Mouse (Mus musculus): ENCODE results near the gene Pik3cd. TPM values are rescaled to one million over a fixed set of nuclear protein-coding genes. Genes with fewer than 3 reads are reported as not detected.
A peak's percentile ranks its signal among the peaks of the same experiment; 100 is the strongest.
"Not testable (repeated sequence)": the region's sequence is repeated elsewhere in the genome, so short reads cannot be mapped to it uniquely, and the experiment has no call there.

Gene Pik3cd
- total RNA-seq (2021) = 10 to 100 TPM; 28.6 to 30.4 TPM
- long read RNA-seq, partial matches to known transcripts = 1 of 6 reads
- long read RNA-seq, other reads (novel, unspliced or antisense) = 5 of 6 reads

- DNase-seq (ENCODE audit: low spot score in 2 of 2) = no peak
Measured at GRCm38 (mm10) chr4:149702210-149702979, at the start of gene Pik3cd. Gene Pik3cd, minus strand, starts transcription at chr4:149702571.

GRCm38 (mm10) chr4:149750671-149751070 is 48.3 kb upstream of the Pik3cd start:
- DNase-seq (ENCODE audit: low spot score in 2 of 2) = no peak

GRCm38 (mm10) chr4:149749663-149750015 is 47.3 kb upstream of the Pik3cd start:
- DNase-seq (ENCODE audit: low spot score in 2 of 2) = not testable (repeated sequence)

DNA sequence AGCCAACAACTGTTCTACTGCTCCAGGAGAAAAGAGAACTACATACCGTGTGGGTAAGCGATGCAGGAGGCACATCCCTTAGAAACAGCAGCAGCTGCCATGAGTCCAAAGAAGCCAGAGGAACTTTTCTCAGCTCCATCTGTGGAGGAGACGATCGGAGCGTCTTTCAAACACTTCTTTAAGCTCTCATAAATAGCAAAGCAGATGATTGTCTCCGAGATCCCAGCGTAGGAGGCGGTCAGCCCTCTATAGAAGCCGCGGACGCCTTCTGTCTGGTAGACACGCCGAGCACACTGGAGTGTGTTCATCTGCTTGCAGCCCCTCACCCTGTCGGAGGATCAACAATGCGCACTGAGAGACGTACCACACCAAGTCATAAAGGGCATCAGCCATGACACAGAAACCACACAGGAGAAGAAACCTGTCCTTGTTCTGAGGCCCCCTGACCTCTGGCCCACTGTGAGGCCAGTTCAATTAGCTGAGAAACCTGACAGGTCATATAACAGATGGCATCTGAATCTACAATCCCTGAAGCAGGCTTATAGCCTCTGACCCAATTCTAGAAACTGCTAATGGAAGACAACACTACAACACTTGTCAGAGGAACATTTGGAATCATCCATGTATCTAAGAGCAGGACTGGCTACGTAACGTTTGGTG is 46.8 kb upstream of the Pik3cd start:
- DNase-seq (ENCODE audit: low spot score in 2 of 2) = no peak

GRCm38 (mm10) chr4:149744119-149744518 is 41.7 kb upstream of the Pik3cd start:
- no peak for DNase-seq (ENCODE audit: low spot score in 2 of 2)

GRCm38 (mm10) chr4:149742011-149742530 is 39.7 kb upstream of the Pik3cd start:
- DNase-seq (ENCODE audit: low spot score in 2 of 2) = no peak

GRCm38 (mm10) chr4:149740301-149740700 is 37.9 kb upstream of the Pik3cd start:
- DNase-seq (ENCODE audit: low spot score in 2 of 2) = no peak

GRCm38 (mm10) chr4:149739478-149739877 is 37.1 kb upstream of the Pik3cd start:
- DNase-seq (ENCODE audit: low spot score in 2 of 2) = no peak

DNA sequence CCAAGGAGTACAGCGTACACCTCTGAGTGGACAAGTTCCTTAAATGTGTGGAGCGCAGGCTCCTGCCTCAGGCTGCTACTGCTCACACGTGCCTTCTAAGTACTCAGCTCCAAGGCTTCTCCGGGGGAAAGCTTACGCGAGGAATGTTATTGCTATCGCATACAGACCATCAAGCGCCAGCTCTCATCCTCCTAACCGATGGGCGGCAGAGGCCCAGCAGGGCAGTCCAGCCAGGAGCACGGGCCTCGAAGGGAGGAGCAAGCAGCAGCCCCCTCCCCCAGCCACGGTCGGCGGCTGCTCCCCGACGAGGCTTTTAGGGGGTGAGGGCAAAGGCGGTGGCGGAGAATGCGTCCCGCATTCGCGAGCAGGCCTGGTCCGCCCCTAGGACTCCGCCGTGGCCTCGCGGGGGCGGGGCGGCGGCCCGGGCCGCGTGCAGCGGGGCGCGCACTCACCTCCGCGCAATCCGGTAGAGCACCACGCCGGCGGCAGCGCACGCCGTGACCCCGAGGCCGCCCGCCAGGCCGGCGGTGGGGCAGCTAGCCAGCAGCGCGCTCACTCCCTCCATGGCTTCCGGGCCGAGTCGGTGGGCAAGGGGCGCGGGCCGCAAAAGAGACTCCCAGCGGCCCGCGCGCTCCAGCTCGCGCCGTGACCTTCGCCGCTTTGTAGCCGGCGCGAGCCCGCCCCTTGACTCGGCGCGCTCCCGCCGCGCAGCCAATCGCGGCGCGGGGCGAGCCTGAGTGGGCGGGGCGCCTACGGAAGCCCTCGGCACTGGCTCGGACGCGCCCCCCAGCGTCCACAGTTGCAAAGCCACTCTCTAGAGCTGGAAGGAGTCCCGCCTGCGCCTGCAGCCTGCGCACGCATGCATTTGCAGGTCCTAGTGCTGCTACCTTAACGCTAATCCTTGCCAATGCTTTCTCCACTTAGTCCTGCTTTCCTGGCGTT is 35.3 kb upstream of the Pik3cd start, which contains the start of gene Tmem201:
Gene Tmem201 (minus strand): TSS at position 662 of the 942 bp plus-strand sequence.
- peak; percentile 95 to 97 for DNase-seq (ENCODE audit: low spot score in 2 of 2)

GRCm38 (mm10) chr4:149736581-149736980 is 34.2 kb upstream of the Pik3cd start:
- DNase-seq (ENCODE audit: low spot score in 2 of 2) = peak; percentile 70 to 73

- DNase-seq (ENCODE audit: low spot score in 2 of 2) = no peak
Measured at GRCm38 (mm10) chr4:149735624-149736250, 33.4 kb upstream of the Pik3cd start.

- DNase-seq (ENCODE audit: low spot score in 2 of 2) = no peak
Measured at GRCm38 (mm10) chr4:149734730-149735475, 32.5 kb upstream of the Pik3cd start.

DNA sequence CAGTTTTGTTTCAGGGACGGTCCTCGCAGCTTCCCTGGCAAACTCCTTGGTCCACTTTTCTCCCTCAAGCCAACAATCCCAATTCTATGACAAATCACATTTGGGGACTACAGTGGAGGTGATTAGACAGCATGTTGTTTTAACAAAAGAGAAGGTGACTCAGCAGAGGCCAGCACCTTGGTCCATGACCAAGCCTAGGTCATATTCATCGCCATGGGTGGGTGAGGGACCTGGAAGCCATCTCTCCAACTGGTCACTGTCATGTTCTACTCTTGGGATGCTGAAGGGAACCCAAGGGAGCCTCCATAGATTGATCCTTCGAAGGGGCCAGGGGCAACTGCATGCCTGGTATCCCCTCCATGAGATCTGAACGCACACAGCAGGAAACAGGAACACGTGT is 31.9 kb upstream of the Pik3cd start:
- no peak for DNase-seq (ENCODE audit: low spot score in 2 of 2)

DNA sequence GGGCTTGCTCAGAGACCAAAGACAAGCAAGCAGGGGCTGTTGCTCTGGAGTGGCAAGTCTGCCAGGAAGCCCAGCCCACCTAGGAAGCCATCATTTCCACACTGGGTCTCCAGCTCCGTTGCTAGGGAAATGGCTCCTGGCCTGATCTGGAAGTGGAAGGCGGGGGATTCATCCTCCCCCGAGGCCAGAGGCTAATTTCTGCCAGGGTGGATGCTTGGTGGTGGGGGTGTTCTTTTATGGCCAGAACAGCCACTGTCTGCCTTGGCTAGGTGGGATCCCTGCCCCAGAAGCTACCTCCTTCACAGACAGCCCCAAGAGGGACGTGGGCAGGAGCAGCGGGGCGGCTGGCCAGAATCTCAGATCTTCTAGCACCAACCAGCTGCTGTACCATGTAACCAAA is 31.4 kb upstream of the Pik3cd start:
- DNase-seq (ENCODE audit: low spot score in 2 of 2) = no peak

- DNase-seq (ENCODE audit: low spot score in 2 of 2) = no peak
Measured at GRCm38 (mm10) chr4:149732800-149733199, 30.4 kb upstream of the Pik3cd start.

DNA sequence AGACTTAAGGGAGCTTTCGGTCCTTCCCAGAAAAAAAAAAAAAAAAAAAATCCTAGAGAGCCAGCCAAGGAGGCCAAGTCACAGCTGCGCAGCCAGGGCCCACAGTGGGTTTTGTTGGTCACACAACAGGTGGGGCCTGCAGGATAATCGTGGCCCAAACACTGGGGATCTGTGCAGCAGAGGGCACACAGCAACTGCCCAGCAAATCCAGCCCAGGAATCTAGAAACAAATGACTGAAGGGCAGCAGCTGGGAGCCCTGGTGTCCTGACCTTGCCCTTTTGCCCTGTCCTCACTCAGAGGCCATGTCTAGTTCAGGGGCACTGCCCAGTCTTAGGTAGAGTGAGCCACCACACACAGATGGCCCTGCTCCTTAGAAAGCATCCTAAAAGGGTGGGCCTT is 29.9 kb upstream of the Pik3cd start:
- no peak for DNase-seq (ENCODE audit: low spot score in 2 of 2)

GRCm38 (mm10) chr4:149730827-149731226 is 28.5 kb upstream of the Pik3cd start:
- DNase-seq (ENCODE audit: low spot score in 2 of 2) = no peak

- DNase-seq (ENCODE audit: low spot score in 2 of 2) = no peak
Measured at GRCm38 (mm10) chr4:149728810-149729209, 26.4 kb upstream of the Pik3cd start.

DNA sequence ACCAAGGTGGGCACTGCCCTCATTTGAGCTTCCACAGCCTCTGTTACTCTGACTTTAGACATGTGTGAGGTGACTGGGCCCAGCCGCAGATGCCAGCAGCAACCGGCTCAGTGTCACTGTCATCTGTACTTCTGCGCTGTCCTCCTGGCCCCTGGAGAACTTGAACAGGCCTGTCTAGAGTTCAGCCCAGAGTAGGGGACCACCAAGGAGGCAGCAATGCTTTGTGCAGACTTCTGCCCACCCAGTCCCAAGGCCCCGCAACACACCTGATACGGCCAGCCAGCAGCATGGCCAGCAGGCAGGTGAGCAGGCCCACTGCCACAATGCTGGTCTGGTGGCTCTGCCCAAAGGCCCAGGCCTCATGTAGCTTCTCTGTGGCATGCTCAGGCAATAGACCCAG is 25.3 kb upstream of the Pik3cd start:
- no peak for DNase-seq (ENCODE audit: low spot score in 2 of 2)
